Mouse (Mus musculus) ovary, adult 10 weeks (tissue): Measurements from ENCODE around the gene Rab42. TPM values are rescaled to one million over a fixed set of nuclear protein-coding genes. Genes with fewer than 3 reads are reported as not detected.

ENCODE experiments used
- polyA plus RNA-seq: library from polyadenylated mRNA; stranded (reverse); fragments of 350-450 nt; fragmentation: Illumina TruSeq; extraction: RNeasy Lipid Tissue Mini Kit (QIAGEN cat#74804); gene quantifications from one replicate; pipeline ENCODE4 v1.2.3, GENCODE M21; 2014

Rab42 gene
- polyA plus RNA-seq, result not detected

DNA sequence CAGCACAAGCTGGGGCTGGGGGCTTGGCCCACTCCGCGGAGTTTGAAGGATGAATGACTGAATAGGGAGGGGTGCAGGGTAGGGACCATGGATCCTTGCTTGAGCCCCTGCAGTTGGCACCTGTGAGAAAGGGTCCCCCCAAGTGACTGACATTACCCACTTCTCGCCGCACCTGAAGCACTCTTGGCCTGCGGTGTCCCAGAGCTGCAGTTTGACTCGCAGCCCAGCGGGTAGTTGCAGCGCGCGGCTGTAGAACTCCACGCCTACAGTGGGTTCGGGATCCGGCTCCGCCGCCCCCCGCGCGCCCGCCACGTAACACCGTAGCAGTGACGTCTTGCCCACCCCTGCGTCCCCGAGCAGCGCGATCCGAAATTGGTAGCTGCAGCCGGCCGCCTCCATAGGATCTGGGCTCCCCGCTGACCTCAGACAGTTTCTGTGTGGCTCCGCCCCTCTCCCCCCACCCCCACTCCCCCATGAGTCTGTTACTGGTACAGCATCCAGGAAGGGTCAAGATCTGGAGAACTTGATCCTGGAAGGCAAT, at the start of gene Rab42:
TSS of gene Rab42 (minus strand) at position 447 of the 541 bp plus-strand sequence.

DNA sequence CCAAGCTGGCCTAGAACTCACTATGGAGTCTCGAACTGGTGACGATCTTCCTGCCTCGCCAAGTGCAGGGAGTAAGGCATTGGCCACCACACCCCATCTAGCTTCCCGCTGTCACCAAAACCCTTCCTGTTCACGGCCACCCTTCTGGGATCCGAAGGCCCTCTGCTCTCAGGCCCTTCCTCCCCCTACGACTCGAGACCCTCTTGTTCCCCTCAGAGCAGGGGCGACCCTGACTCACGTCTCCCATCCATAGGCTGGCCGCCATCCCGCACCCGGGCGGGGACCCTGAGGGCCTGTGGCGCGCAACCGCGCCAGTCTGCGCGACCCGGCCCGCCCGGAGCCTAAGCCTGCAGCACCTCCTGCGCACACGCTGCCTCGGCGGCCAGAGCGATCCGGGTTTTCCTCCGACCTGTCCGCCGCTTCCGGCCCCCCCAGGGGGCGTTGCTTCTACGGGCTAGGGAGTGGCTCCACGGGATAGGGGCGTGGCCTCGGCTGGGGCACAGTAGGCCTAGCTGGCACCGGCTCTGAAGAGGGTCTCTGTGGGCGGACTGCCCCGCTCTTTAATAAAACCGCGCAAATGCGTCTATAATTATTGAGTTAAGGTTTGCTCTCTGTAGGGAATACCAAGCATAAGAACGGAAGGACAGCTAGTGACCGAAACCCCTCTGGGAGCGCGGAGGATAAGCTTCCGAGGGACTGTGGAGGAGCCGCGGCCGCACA, 26.1 kb upstream of the Rab42 start, which contains the start of gene Trnau1ap:
TSS of gene Trnau1ap (minus strand) at position 424 of the 720 bp plus-strand sequence.

GRCm38 (mm10) chr4:132274156-132274862, 28.9 kb downstream of the Rab42 start, which contains the start of gene Taf12:
TSS of gene Taf12 (plus strand) at chr4:132274375.

GRCm38 (mm10) chr4:132261514-132262357, 41.4 kb downstream of the Rab42 start, which contains the start of gene Gmeb1:
TSS of gene Gmeb1 (minus strand) at chr4:132261602.

Other genes starting within 250 kb of the Rab42 start
- gene Gm10300, start 228.7 kb downstream of the Rab42 start, polyA plus RNA-seq, result not detected
- gene Epb41, start 228.1 kb downstream of the Rab42 start, polyA plus RNA-seq, result 28.6 TPM
- not detected for gene Oprd1, start 158.9 kb downstream of the Rab42 start, polyA plus RNA-seq
- gene Ythdf2, start 91.1 kb downstream of the Rab42 start, polyA plus RNA-seq, result 121 TPM
- gene Gmeb1, start 41.8 kb downstream of the Rab42 start, polyA plus RNA-seq, result 7.8 TPM
- 18.2 TPM for gene Taf12, start 29.0 kb downstream of the Rab42 start, polyA plus RNA-seq
- gene Trnau1ap, start 26.2 kb upstream of the Rab42 start, polyA plus RNA-seq, result 8.9 TPM
- 6.0 TPM for gene Rcc1, start 50.2 kb upstream of the Rab42 start, polyA plus RNA-seq
- gene Phactr4, start 119.1 kb upstream of the Rab42 start, polyA plus RNA-seq, result 18.1 TPM
- 2.5 TPM for gene Med18, start 160.5 kb upstream of the Rab42 start, polyA plus RNA-seq
- gene Sesn2, start 207.1 kb upstream of the Rab42 start, polyA plus RNA-seq, result 0.54 TPM
- 228 TPM for gene Atpif1, start 230.3 kb upstream of the Rab42 start, polyA plus RNA-seq
- 354 TPM for gene Dnajc8, start 232.2 kb upstream of the Rab42 start, polyA plus RNA-seq